9 mouse cellular contexts compared by ENCODE assay signal in the genomic region with DNA sequence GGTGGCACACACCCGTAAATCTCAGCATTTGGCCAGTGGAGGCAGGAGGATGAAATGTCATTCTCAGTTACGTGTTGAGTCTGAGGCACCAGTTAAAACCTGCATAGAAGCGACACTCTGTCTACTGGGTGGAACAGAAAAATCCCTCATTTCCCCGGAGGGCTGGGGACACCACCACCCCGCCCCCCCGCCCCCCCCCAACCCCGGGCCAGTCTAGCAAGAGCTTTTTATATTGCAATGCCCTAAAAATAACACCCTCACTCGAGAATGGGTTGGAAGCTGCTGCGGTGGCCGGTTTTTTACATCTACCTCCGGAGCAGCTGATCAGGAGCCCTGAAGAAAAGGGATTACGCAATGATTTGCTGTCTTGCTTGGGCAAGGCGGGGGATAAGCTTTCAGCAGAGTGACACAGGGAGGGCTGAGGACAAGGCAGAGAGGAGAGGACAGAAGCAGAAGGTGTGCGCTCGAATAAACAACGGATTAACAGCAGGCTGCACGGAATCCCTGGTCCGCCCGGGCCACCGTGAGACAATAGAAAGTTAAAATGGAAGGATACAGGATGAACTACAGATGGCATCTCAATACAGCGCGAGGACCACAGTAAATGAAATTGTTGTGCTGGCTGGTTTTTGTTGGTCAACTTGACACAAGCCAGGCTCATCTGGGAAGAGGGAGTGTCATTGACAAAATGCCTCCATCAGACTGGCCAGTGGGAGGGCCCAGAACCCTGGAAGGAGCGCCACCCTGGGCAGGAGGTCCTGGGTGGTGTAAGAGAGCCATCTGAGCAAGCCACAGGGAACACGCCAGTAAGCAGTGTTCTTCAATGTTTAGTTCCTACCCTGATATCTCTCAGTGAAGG. TPM values are rescaled to one million over a fixed set of nuclear protein-coding genes. Genes with fewer than 3 reads are reported as not detected.
DNase-seq lines count a peak whose midpoint lies in the region; ATAC-seq and TF ChIP-seq lines count a peak whose summit lies in the region.
"Had no signal": no experiment of that assay in that cellular context is flagged by ENCODE, and none has a peak within 500 bp of the region (broad histone marks: within the 10 kb centered on the region; RNA-seq: fewer than 3 reads in every experiment).

No protein-coding gene starts in this region.

- H3K4me3 ChIP-seq in kidney, postnatal 0 days (replicated peaks; ENCODE audit: low read depth, low read length): peak overlapping the region; percentile 24
- peak overlapping the region; percentile 38 for H3K4me3 ChIP-seq in forebrain, postnatal 0 days (ENCODE audit: low read depth, low read length)
- peak overlapping the region; percentile 36 for H3K4me3 ChIP-seq in intestine, embryonic 16.5 days (ENCODE audit: low read length)
- peak overlapping the region; percentile 40 for H3K4me3 ChIP-seq in midbrain, embryonic 13.5 days (replicated peaks)
- H3K4me3 ChIP-seq in stomach, embryonic 16.5 days (replicated peaks; ENCODE audit: low read length): peak overlapping the region; percentile 37

- H3K27me3 ChIP-seq in kidney, postnatal 0 days (ENCODE audit: insufficient read depth, low read length): no peaks in the 10 kb centered on the region
- H3K27me3 ChIP-seq in forebrain, postnatal 0 days (ENCODE audit: insufficient read depth, low read length): no peaks in the 10 kb centered on the region
- no peaks in the 10 kb centered on the region for H3K27me3 ChIP-seq in intestine, embryonic 16.5 days (replicated peaks; ENCODE audit: control insufficient read depth, insufficient read depth, low read length)
- H3K27me3 ChIP-seq in midbrain, embryonic 13.5 days: no peaks in the 10 kb centered on the region
- H3K27me3 ChIP-seq in stomach, embryonic 16.5 days (ENCODE audit: control insufficient read depth, insufficient read depth, low read length): 0 out of 2 replicates have a peak, but pooled peaks cover 5% of the 10 kb centered on the region
- H3K27me3 ChIP-seq: Patski had no signal

- H3K36me3 ChIP-seq in kidney, postnatal 0 days (ENCODE audit: insufficient read depth, low read length): no peaks in the 10 kb centered on the region
- no peaks in the 10 kb centered on the region for H3K36me3 ChIP-seq in forebrain, postnatal 0 days (ENCODE audit: insufficient read depth)
- H3K36me3 ChIP-seq in intestine, embryonic 16.5 days (ENCODE audit: control insufficient read depth, insufficient read depth, low read length): no peaks in the 10 kb centered on the region
- H3K36me3 ChIP-seq in midbrain, embryonic 13.5 days: no peaks in the 10 kb centered on the region
- H3K36me3 ChIP-seq in stomach, embryonic 16.5 days (ENCODE audit: control insufficient read depth, insufficient read depth, low read length): no peaks in the 10 kb centered on the region

- peak overlapping the region; percentile 32 for H3K9ac ChIP-seq in kidney, postnatal 0 days (ENCODE audit: low read depth, low read length)
- peak overlapping the region; percentile 72 for H3K9ac ChIP-seq in forebrain, postnatal 0 days
- peak overlapping the region; percentile 64 for H3K9ac ChIP-seq in intestine, embryonic 16.5 days (ENCODE audit: low read depth, low read length)
- peak overlapping the region; percentile 69 for H3K9ac ChIP-seq in midbrain, embryonic 13.5 days (replicated peaks)
- H3K9ac ChIP-seq in stomach, embryonic 16.5 days (ENCODE audit: low read length): peak overlapping the region; percentile 60

- no peak overlapping the region for H3K27ac ChIP-seq in kidney, postnatal 0 days
- H3K27ac ChIP-seq in forebrain, postnatal 0 days (ENCODE audit: low read depth, low read length): peak overlapping the region; percentile 84
- H3K27ac ChIP-seq in intestine, embryonic 16.5 days (ENCODE audit: low read length): no peak overlapping the region
- H3K27ac ChIP-seq in midbrain, embryonic 13.5 days: peak overlapping the region; percentile 86
- no peak overlapping the region for H3K27ac ChIP-seq in stomach, embryonic 16.5 days (ENCODE audit: low read length)

- peak; percentile 61 for DNase-seq in kidney, postnatal 0 days (ENCODE audit: low spot score)
- DNase-seq in kidney, adult 18-20 months: no peak
- peak; percentile 67 to 71 for DNase-seq in cerebellum, adult 18-20 months
- peak; percentile 66 for DNase-seq in forebrain, postnatal 0 days

- 0 out of 2 replicates have a peak, but pooled peaks have one; percentile 33 for ATAC-seq in kidney, postnatal 0 days (replicated peaks; ENCODE audit: low FRiP score, low read depth)
- peak; percentile 84 for ATAC-seq in forebrain, postnatal 0 days
- ATAC-seq in intestine, embryonic 16.5 days: peak; percentile 63
- ATAC-seq in midbrain, embryonic 13.5 days: peak; percentile 81
- peak; percentile 33; the same call in 1 of the 2 replicates for ATAC-seq in stomach, embryonic 16.5 days (ENCODE audit: insufficient read depth, low FRiP score)
- ATAC-seq in erythroblast, adult 5-6 weeks (replicated peaks; ENCODE audit: low FRiP score, poor library complexity, severe bottlenecking): no peak
- ATAC-seq: Patski had no signal

- H3K4me2 ChIP-seq in kidney, postnatal 0 days (ENCODE audit: low read length): peak overlapping the region; percentile 63
- H3K4me2 ChIP-seq in forebrain, postnatal 0 days (ENCODE audit: low read depth): peak overlapping the region; percentile 67
- H3K4me2 ChIP-seq in intestine, embryonic 16.5 days (ENCODE audit: low read depth, low read length): peak overlapping the region; percentile 75
- H3K4me2 ChIP-seq in midbrain, embryonic 13.5 days (replicated peaks): peak overlapping the region; percentile 63
- peak overlapping the region; percentile 67 for H3K4me2 ChIP-seq in stomach, embryonic 16.5 days (ENCODE audit: low read depth, low read length)

- 4% methylated on average over 24 of the region's 24 CpGs for WGBS in kidney, postnatal 0 days
- 4% methylated on average over 24 of the region's 24 CpGs for WGBS in forebrain, postnatal 0 days
- 5% methylated on average over 24 of the region's 24 CpGs for WGBS in intestine, embryonic 16.5 days
- 3% methylated on average over 24 of the region's 24 CpGs for WGBS in midbrain, embryonic 13.5 days
- WGBS in stomach, embryonic 16.5 days: 4% methylated on average over 24 of the region's 24 CpGs

- no peaks in the 10 kb centered on the region for H3K9me3 ChIP-seq in kidney, postnatal 0 days (replicated peaks; ENCODE audit: low read length)
- H3K9me3 ChIP-seq in forebrain, postnatal 0 days (ENCODE audit: low read length): no peaks in the 10 kb centered on the region
- H3K9me3 ChIP-seq in intestine, embryonic 16.5 days (ENCODE audit: control insufficient read depth, low read length): no peaks in the 10 kb centered on the region
- no peaks in the 10 kb centered on the region for H3K9me3 ChIP-seq in midbrain, embryonic 13.5 days
- peaks cover 5% of the 10 kb centered on the region; the same call in 1 of the 2 replicates for H3K9me3 ChIP-seq in stomach, embryonic 16.5 days (replicated peaks; ENCODE audit: control insufficient read depth, low read length)

- H3K4me1 ChIP-seq in kidney, postnatal 0 days (replicated peaks; ENCODE audit: insufficient read depth, low read length): no peaks in the 10 kb centered on the region
- peaks cover 7% of the 10 kb centered on the region for H3K4me1 ChIP-seq in forebrain, postnatal 0 days (ENCODE audit: insufficient read depth)
- peaks cover 7% of the 10 kb centered on the region; the same call in 1 of the 2 replicates for H3K4me1 ChIP-seq in intestine, embryonic 16.5 days (ENCODE audit: control insufficient read depth, insufficient read depth, low read length)
- H3K4me1 ChIP-seq in midbrain, embryonic 13.5 days (replicated peaks): peaks cover 16% of the 10 kb centered on the region
- peaks cover 5% of the 10 kb centered on the region; the same call in 1 of the 2 replicates for H3K4me1 ChIP-seq in stomach, embryonic 16.5 days (ENCODE audit: control insufficient read depth, insufficient read depth, low read length)

- TF ChIP-seq CTCF in kidney, postnatal 0 days (IDR thresholded peaks at IDR 0.05; ENCODE audit: low read depth): no peak
- no peak; the same call in 1 of the 2 replicates for TF ChIP-seq CTCF in forebrain, postnatal 0 days (IDR thresholded peaks at IDR 0.05; ENCODE audit: low read depth)

RNA-seq across cellular contexts. Expression of a gene that starts 15.7 kb away (rescaled TPM):
- 43.8 and 45.4 TPM in 2 replicates for polyA plus RNA-seq in kidney, postnatal 0 days (2015; fragmentation: Nextera tagmentation; extraction: Ambion mirVana)
- total RNA-seq in forebrain, postnatal 0 days (2014; rRNA removed): 136 and 152 TPM in 2 replicates
- polyA plus RNA-seq in forebrain, postnatal 0 days (2015; fragmentation: Nextera tagmentation; extraction: Ambion mirVana): 127 and 145 TPM in 2 replicates
- 48.1 and 52.2 TPM in 2 replicates for polyA plus RNA-seq in intestine, embryonic 16.5 days (2015; fragmentation: Nextera tagmentation; extraction: Ambion mirVana)
- 149 and 150 TPM in 2 replicates for polyA plus RNA-seq in midbrain, embryonic 13.5 days (2015; fragmentation: Nextera tagmentation; extraction: Ambion mirVana)
- 45.2 and 53.0 TPM in 2 replicates for polyA plus RNA-seq in stomach, embryonic 16.5 days (2015; fragmentation: Nextera tagmentation; extraction: Ambion mirVana)
- 13.3 and 14.6 TPM in 2 replicates for total RNA-seq in erythroblast, adult 5-6 weeks (2015; ENCODE audit: low replicate concordance)
- total RNA-seq in erythroblast, adult 5-6 weeks (2017; ENCODE audit: low replicate concordance): 19.1 and 19.7 TPM in 2 replicates

RNA-seq across cellular contexts. Expression of a gene that starts 32.9 kb away (rescaled TPM):
- polyA plus RNA-seq in kidney, postnatal 0 days (2015; fragmentation: Nextera tagmentation; extraction: Ambion mirVana): 45.7 and 50.4 TPM in 2 replicates
- 45.2 and 50.6 TPM in 2 replicates for total RNA-seq in forebrain, postnatal 0 days (2014; rRNA removed)
- 44.4 and 47.1 TPM in 2 replicates for polyA plus RNA-seq in forebrain, postnatal 0 days (2015; fragmentation: Nextera tagmentation; extraction: Ambion mirVana)
- 49.3 and 50.0 TPM in 2 replicates for polyA plus RNA-seq in intestine, embryonic 16.5 days (2015; fragmentation: Nextera tagmentation; extraction: Ambion mirVana)
- polyA plus RNA-seq in midbrain, embryonic 13.5 days (2015; fragmentation: Nextera tagmentation; extraction: Ambion mirVana): 59.5 and 63.4 TPM in 2 replicates
- 54.6 and 57.8 TPM in 2 replicates for polyA plus RNA-seq in stomach, embryonic 16.5 days (2015; fragmentation: Nextera tagmentation; extraction: Ambion mirVana)
- total RNA-seq in erythroblast, adult 5-6 weeks (2015; ENCODE audit: low replicate concordance): 7.1 and 9.4 TPM in 2 replicates
- total RNA-seq in erythroblast, adult 5-6 weeks (2017; ENCODE audit: low replicate concordance): 11.6 and 13.6 TPM in 2 replicates

RNA-seq across cellular contexts. Expression of a gene that starts 58.0 kb away (rescaled TPM):
- polyA plus RNA-seq in kidney, postnatal 0 days (2015; fragmentation: Nextera tagmentation; extraction: Ambion mirVana): 64.5 and 70.3 TPM in 2 replicates
- total RNA-seq in forebrain, postnatal 0 days (2014; rRNA removed): 16.3 and 17.1 TPM in 2 replicates
- 19.5 and 22.7 TPM in 2 replicates for polyA plus RNA-seq in forebrain, postnatal 0 days (2015; fragmentation: Nextera tagmentation; extraction: Ambion mirVana)
- polyA plus RNA-seq in intestine, embryonic 16.5 days (2015; fragmentation: Nextera tagmentation; extraction: Ambion mirVana): 100 and 113 TPM in 2 replicates
- polyA plus RNA-seq in midbrain, embryonic 13.5 days (2015; fragmentation: Nextera tagmentation; extraction: Ambion mirVana): 19.0 TPM in 2 replicates
- polyA plus RNA-seq in stomach, embryonic 16.5 days (2015; fragmentation: Nextera tagmentation; extraction: Ambion mirVana): 71.8 and 81.0 TPM in 2 replicates
- 9.6 and 23.0 TPM in 2 replicates for total RNA-seq in erythroblast, adult 5-6 weeks (2015; ENCODE audit: low replicate concordance)
- 17.0 and 24.4 TPM in 2 replicates for total RNA-seq in erythroblast, adult 5-6 weeks (2017; ENCODE audit: low replicate concordance)

Comparison
In these comparisons a context has a peak if more than half of its experiments do, and no peak if none do; other contexts are left out.
1. H3K27ac ChIP-seq: peak in forebrain, postnatal 0 days (single experiment) and midbrain, embryonic 13.5 days (single experiment); none in kidney, postnatal 0 days (single experiment), intestine, embryonic 16.5 days (single experiment) and stomach, embryonic 16.5 days (single experiment).
2. Peak in every context shown above with its lines, with median percentiles within 50 percentile points of each other: H3K4me2 ChIP-seq, H3K4me3 ChIP-seq and H3K9ac ChIP-seq.